Mouse (Mus musculus) lung, postnatal 25 days (tissue): Measurements from ENCODE around the gene Jup.

Experiments
- DNase-seq: peaks from one replicate; pipeline ENCODE4 v3.0.0; 2022; ENCODE audit warnings: low spot score

The Jup gene

GRCm38 (mm10) chr11:100408076-100408834 is 10.7 kb upstream of the Jup start:
- peak; percentile 87 for DNase-seq

- no peak for DNase-seq
These were observed 9.6 kb upstream of the Jup start for GRCm38 (mm10) chr11:100406995-100407705.

- no peak for DNase-seq
These were observed 8.7 kb upstream of the Jup start for GRCm38 (mm10) chr11:100406273-100406672.

- no peak for DNase-seq
These were observed 7.0 kb upstream of the Jup start for GRCm38 (mm10) chr11:100404456-100405074.

- DNase-seq, result no peak
These were observed 6.0 kb upstream of the Jup start for GRCm38 (mm10) chr11:100403445-100404134.

- peak; percentile 68 for DNase-seq
These were observed 5.1 kb upstream of the Jup start for GRCm38 (mm10) chr11:100402682-100403081.

- no peak for DNase-seq
These were observed 4.7 kb upstream of the Jup start for GRCm38 (mm10) chr11:100402240-100402639.

GRCm38 (mm10) chr11:100400842-100401241 is 3.3 kb upstream of the Jup start:
- no peak for DNase-seq

GRCm38 (mm10) chr11:100399727-100400538 is 2.4 kb upstream of the Jup start:
- DNase-seq, result no peak

- DNase-seq, result no peak
These were observed 1.8 kb upstream of the Jup start for GRCm38 (mm10) chr11:100399320-100399719.

- no peak for DNase-seq
These were observed 954 bp upstream of the Jup start for GRCm38 (mm10) chr11:100398517-100398916.

GRCm38 (mm10) chr11:100396886-100397599 is 520 bp downstream of the Jup start:
- no peak for DNase-seq

GRCm38 (mm10) chr11:100395861-100396631 is 1.5 kb downstream of the Jup start:
- peak; percentile 65 for DNase-seq

GRCm38 (mm10) chr11:100395200-100395599 is 2.4 kb downstream of the Jup start:
- DNase-seq, result peak; percentile 87

GRCm38 (mm10) chr11:100394353-100395074 is 3.0 kb downstream of the Jup start:
- no peak for DNase-seq

GRCm38 (mm10) chr11:100393733-100394132 is 3.8 kb downstream of the Jup start:
- DNase-seq, result no peak

- DNase-seq, result no peak
These were observed 4.6 kb downstream of the Jup start for GRCm38 (mm10) chr11:100392958-100393357.

GRCm38 (mm10) chr11:100391884-100392345 is 5.6 kb downstream of the Jup start:
- no peak for DNase-seq
